Mouse (Mus musculus): ENCODE results near the gene Lonp1. TPM values are rescaled to one million over a fixed set of nuclear protein-coding genes. Genes with fewer than 3 reads are reported as not detected.
"Not testable (repeated sequence)": the region's sequence is repeated elsewhere in the genome, so short reads cannot be mapped to it uniquely, and the experiment has no call there.

Gene Lonp1
- polyA plus RNA-seq, 1 experiment from 2014 or later = 56.5 TPM

DNA sequence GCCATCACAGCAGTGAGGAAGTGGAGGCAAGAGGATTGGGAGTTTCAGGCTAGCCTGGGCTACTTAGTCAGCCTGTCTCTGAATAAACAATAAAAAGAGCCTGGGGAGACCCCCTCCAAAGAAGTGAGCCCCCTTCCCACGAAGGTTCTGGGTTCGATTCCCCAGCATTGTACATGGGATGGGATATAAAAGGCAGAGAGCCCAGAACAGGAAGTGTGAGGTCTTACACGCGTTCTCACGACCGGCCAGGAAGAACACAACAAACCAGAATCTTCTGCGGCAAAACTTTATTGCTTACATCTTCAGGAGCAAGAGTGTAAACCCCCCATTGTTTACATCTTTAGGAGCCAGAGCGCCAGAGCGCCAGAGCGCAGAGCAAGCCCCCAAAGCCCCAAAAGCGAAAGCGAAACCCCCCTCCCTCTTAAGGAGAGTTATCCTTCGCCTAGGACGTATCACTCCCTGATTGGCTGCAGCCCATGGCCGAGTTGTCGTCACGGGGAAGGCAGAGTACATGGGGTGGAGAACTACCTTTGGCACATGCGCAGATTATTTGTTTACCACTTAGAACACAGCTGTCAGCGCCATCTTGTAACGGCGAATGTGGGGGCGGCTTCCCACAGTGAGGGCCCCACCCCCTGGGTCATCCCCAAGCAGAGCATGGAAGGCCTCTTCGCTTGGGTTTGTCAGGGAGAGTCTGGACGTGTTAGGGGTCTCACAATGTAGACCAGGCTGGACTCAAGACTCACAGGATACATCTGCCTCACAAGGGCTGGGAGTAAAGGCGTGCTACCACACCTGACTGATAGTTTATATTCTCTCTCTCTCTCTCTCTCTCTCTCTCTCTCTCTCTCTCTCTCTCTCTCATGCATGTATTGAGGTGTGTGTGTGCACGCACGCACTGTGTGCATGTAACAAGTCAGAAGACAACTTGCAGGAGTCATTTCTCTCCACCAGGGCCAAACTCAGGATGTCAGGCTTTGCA is 3.4 kb upstream of the Lonp1 start:
- not testable (repeated sequence) for H3K27me3 ChIP-seq (replicated peaks; ENCODE audit: control insufficient read depth, insufficient read depth, low read length); H3K4me2 ChIP-seq (ENCODE audit: low read depth, low read length); H3K9me3 ChIP-seq (ENCODE audit: control insufficient read depth, low read length); H3K27ac ChIP-seq (ENCODE audit: low read length); ATAC-seq; H3K36me3 ChIP-seq (ENCODE audit: control insufficient read depth, insufficient read depth, low read length); H3K4me3 ChIP-seq (ENCODE audit: low read length); H3K9ac ChIP-seq (ENCODE audit: low read depth, low read length)
- H3K4me1 ChIP-seq (ENCODE audit: control insufficient read depth, insufficient read depth, low read length) = peaks cover 19% of the 10 kb centered on the region
- WGBS = 79% methylated on average over 27 of the region's 27 CpGs

DNA sequence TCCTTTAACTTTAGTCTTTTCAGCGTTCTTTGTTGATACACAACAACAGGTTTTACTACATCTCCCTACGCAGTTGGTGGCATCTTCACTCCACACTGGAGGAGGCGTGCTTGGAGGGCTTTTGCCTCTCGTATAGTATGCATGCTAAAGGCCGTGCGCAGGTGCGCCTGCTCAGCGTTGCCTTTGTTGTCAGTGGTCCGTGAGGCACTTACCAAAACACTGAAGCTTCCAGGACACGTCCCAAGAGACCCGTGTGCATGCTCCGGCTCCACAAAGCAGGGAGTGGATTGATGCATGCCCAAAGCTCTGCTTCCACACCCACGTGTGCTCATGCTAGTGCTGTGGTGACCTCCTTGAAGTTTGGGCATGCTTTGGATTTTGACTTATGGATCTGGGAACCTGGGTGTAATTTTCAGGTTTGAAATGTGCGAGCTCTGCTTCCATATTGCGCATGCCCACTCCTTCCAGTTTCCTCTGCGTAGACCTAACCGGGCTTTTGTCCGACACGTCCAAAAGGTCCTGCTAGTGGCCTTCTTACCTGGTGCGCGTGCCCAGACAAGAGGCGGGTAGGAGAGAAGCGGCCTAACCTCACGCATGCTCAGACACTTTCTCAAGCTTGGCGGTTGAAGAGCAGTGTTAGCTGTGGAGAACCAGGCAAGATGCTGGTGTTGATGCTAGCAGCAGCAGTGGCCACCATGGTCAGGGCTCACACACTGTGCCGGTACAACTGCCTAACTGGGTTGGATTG is 1.0 kb upstream of the Lonp1 start, which contains the start of gene Catsperd:
Catsperd (plus strand) TSS at position 614 of the 748 bp plus-strand sequence.
- H3K4me3 ChIP-seq (ENCODE audit: low read length) = peak within 1 kb of the TSS; percentile 93
- H3K9me3 ChIP-seq (ENCODE audit: control insufficient read depth, low read length) = no peaks in the 10 kb centered on the region
- H3K27ac ChIP-seq (ENCODE audit: low read length) = peak within 1 kb of the TSS; percentile 87
- H3K4me2 ChIP-seq (ENCODE audit: low read depth, low read length) = peak within 1 kb of the TSS; percentile 95
- 10% methylated on average over 26 of the region's 26 CpGs for WGBS
- peaks cover 21% of the 10 kb centered on the region for H3K4me1 ChIP-seq (ENCODE audit: control insufficient read depth, insufficient read depth, low read length)
- H3K9ac ChIP-seq (ENCODE audit: low read depth, low read length) = peak within 1 kb of the TSS; percentile 65
- ATAC-seq = peak; percentile 63
- no peaks in the 10 kb centered on the region; the same call in 1 of the 2 replicates for H3K36me3 ChIP-seq (ENCODE audit: control insufficient read depth, insufficient read depth, low read length)
- no peaks in the 10 kb centered on the region for H3K27me3 ChIP-seq (replicated peaks; ENCODE audit: control insufficient read depth, insufficient read depth, low read length)

DNA sequence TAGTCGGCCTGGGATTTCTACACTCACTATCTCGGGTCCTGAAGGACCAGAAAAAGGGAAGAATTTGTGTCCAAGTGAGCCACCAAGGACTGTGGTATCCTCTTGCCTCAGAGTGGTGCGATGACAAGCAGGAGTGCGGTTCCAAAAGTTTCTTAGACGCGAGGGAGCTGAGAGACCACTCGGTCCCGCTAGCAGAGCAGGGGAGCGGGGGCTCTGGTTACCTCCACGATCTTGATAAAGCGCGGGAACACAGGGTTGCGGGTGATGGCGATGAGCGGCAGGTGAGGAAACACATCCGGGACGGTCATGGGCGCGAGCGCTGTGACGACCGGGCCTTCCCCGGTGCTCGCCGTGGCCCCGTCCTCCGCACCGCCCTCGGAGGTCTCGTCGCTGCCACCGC is 427 bp downstream of the Lonp1 start:
- Histone ChIP-seq H3K4me1 (ENCODE audit: control insufficient read depth, insufficient read depth, low read length) (peaks cover 21% of the 10 kb centered on the region), H3K27me3 (replicated peaks; ENCODE audit: control insufficient read depth, insufficient read depth, low read length) (no peaks in the 10 kb centered on the region), H3K27ac (ENCODE audit: low read length) (peak overlapping the region; percentile 67), H3K4me3 (ENCODE audit: low read length) (peak overlapping the region; percentile 93), H3K4me2 (ENCODE audit: low read depth, low read length) (peak overlapping the region; percentile 95), H3K9me3 (ENCODE audit: control insufficient read depth, low read length) (no peaks in the 10 kb centered on the region), H3K36me3 (ENCODE audit: control insufficient read depth, insufficient read depth, low read length) (peaks cover 7% of the 10 kb centered on the region), H3K9ac (ENCODE audit: low read depth, low read length) (peak overlapping the region; percentile 91)
- under 1% methylated on average over 32 of the region's 32 CpGs for WGBS
- ATAC-seq = no peak; the same call in 1 of the 2 replicates

DNA sequence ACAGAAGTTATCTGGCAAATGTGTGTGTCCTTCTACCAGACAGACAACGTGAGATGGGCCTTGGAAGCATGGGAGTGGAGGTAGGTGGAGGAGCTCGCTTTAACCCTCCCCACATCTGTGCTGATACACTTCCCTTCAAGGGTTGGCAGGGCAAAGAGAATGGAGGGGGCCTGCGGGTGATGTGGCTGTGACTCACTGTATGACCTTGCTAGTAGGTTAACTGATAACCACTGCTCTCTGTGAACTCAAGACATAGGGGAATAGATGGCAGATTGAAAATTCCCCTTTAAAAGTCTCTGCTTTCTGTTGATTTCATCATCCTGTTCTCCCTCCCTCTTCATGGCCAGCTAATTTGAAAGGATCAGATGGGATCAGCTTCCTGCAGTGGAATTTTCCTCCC is 1.2 kb downstream of the Lonp1 start:
- 65% methylated on average over 3 of the region's 3 CpGs for WGBS
- Histone ChIP-seq H3K4me1 (ENCODE audit: control insufficient read depth, insufficient read depth, low read length) (peaks cover 21% of the 10 kb centered on the region), H3K9me3 (ENCODE audit: control insufficient read depth, low read length) (no peaks in the 10 kb centered on the region), H3K27me3 (replicated peaks; ENCODE audit: control insufficient read depth, insufficient read depth, low read length) (no peaks in the 10 kb centered on the region), H3K36me3 (ENCODE audit: control insufficient read depth, insufficient read depth, low read length) (peaks cover 7% of the 10 kb centered on the region), H3K27ac (ENCODE audit: low read length) (no peak overlapping the region), H3K4me2 (ENCODE audit: low read depth, low read length) (peak overlapping the region; percentile 95), H3K4me3 (ENCODE audit: low read length) (peak overlapping the region; percentile 93), H3K9ac (ENCODE audit: low read depth, low read length) (no peak overlapping the region)
- ATAC-seq = no peak

DNA sequence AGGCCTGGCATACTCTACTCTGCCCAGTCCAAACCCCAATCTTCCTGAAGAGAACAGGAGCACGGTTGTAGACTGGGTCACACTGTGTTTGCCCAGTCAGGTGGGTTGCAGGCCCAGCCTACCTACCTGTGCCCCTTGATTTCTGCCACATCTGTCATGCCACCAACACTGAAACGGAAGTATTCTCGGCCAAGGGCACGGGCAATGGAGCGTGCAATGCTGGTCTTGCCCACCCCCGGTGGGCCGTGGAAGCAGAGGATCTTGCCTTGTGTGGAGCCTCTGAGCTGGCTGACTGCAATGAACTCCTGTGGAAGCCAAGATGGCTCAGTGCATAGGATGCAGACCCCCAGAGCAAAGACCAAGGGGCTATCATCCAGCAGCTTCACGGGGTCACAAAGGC is 9.1 kb downstream of the Lonp1 start:
- H3K4me3 ChIP-seq (ENCODE audit: low read length) = no peak overlapping the region
- ATAC-seq = no peak
- H3K4me1 ChIP-seq (ENCODE audit: control insufficient read depth, insufficient read depth, low read length) = peaks cover 11% of the 10 kb centered on the region
- H3K4me2 ChIP-seq (ENCODE audit: low read depth, low read length) = no peak overlapping the region
- no peaks in the 10 kb centered on the region for H3K27me3 ChIP-seq (replicated peaks; ENCODE audit: control insufficient read depth, insufficient read depth, low read length)
- no peaks in the 10 kb centered on the region for H3K9me3 ChIP-seq (ENCODE audit: control insufficient read depth, low read length)
- WGBS = 91% methylated on average over 8 of the region's 8 CpGs
- H3K36me3 ChIP-seq (ENCODE audit: control insufficient read depth, insufficient read depth, low read length) = peaks cover 17% of the 10 kb centered on the region
- no peak overlapping the region for H3K27ac ChIP-seq (ENCODE audit: low read length)
- H3K9ac ChIP-seq (ENCODE audit: low read depth, low read length) = no peak overlapping the region

DNA sequence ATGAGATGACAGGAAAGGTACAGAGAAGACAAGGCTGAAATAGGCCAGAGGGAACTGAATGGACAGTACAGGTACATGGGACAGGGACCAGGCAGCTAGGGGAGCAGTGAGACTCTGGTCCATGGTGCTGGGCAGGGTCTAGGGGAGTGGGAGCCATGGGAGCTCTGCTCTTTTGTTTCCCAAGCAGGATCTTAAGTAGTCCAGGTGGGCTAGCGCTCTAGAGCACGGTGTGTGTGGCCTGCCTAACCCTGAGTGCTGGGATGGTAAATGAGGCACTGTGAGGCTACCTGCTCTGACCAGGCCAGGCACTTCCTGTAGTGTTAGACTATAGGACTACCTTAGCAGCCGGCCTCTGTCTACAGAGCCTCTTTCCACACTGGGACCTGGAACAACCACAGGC is 10.0 kb downstream of the Lonp1 start:
- H3K9ac ChIP-seq (ENCODE audit: low read depth, low read length) = no peak overlapping the region; the same call in 1 of the 2 replicates
- 77% methylated on average over 3 of the region's 3 CpGs for WGBS
- H3K27ac ChIP-seq (ENCODE audit: low read length) = no peak overlapping the region
- peaks cover 12% of the 10 kb centered on the region for H3K36me3 ChIP-seq (ENCODE audit: control insufficient read depth, insufficient read depth, low read length)
- H3K4me1 ChIP-seq (ENCODE audit: control insufficient read depth, insufficient read depth, low read length) = peaks cover 17% of the 10 kb centered on the region
- no peaks in the 10 kb centered on the region for H3K27me3 ChIP-seq (replicated peaks; ENCODE audit: control insufficient read depth, insufficient read depth, low read length)
- H3K4me3 ChIP-seq (ENCODE audit: low read length) = no peak overlapping the region
- H3K9me3 ChIP-seq (ENCODE audit: control insufficient read depth, low read length) = no peaks in the 10 kb centered on the region
- no peak for ATAC-seq
- H3K4me2 ChIP-seq (ENCODE audit: low read depth, low read length) = no peak overlapping the region

DNA sequence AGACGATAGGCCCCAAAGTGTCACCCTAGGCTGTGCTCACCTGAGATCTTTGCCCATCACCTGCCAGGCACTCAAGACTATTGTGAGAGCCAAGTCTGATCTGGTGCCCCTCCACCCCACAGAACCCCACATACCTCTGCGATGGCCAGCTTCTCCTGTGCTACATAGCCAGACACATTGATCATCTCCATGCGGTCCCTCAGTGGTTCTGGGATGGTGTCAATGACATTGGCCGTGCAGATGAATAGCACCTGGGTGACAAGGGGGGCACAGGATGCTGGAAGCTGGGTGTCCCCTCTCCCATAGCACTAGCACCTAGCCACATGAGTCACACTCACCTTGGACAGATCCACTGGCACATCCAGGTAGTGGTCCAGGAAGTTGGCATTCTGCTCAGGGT is 10.9 kb downstream of the Lonp1 start:
- Histone ChIP-seq H3K4me1 (ENCODE audit: control insufficient read depth, insufficient read depth, low read length) (peaks cover 19% of the 10 kb centered on the region), H3K27me3 (replicated peaks; ENCODE audit: control insufficient read depth, insufficient read depth, low read length) (no peaks in the 10 kb centered on the region), H3K4me3 (ENCODE audit: low read length) (no peak overlapping the region), H3K27ac (ENCODE audit: low read length) (no peak overlapping the region), H3K9me3 (ENCODE audit: control insufficient read depth, low read length) (no peaks in the 10 kb centered on the region), H3K4me2 (ENCODE audit: low read depth, low read length) (no peak overlapping the region), H3K36me3 (ENCODE audit: control insufficient read depth, insufficient read depth, low read length) (peaks cover 11% of the 10 kb centered on the region), H3K9ac (ENCODE audit: low read depth, low read length) (peak overlapping the region; percentile 11; the same call in 1 of the 2 replicates)
- WGBS = 79% methylated on average over 4 of the region's 4 CpGs
- no peak for ATAC-seq

DNA sequence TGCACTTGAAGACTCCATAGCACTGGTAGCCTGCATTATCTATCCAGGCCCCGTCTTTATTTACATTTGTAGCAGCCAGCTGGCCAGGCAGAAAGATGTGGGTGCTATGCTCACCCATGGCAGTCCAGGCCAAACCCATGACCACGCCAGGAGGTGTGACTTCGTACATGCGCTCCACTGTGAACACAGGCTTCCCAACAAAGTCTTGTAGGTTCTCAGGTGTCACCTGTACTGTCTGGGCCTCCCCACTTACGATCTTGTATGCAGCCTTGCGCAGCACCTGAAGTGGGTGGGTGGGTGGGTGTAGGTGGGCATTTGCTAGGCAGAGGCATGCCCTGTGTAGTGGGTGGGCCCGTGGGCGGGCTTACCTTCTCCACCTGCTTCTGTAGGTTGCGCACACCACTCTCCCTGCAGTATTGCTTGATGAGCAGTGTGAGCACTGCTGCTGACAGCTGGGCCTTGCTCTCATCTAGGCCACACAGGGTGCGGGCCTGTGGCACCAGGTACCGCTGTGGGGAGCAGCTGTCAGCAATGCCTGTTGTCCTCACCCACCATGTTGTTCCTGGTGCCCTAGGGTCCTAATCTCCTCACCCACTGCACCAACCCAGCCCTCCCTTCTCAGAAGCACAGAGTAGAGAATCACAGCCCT is 11.4 kb downstream of the Lonp1 start:
- H3K27me3 ChIP-seq (replicated peaks; ENCODE audit: control insufficient read depth, insufficient read depth, low read length) = no peaks in the 10 kb centered on the region
- H3K27ac ChIP-seq (ENCODE audit: low read length) = peak overlapping the region; percentile 5; the same call in 1 of the 2 replicates
- H3K9me3 ChIP-seq (ENCODE audit: control insufficient read depth, low read length) = no peaks in the 10 kb centered on the region
- WGBS = 74% methylated on average over 11 of the region's 11 CpGs
- peak overlapping the region; percentile 73 for H3K4me3 ChIP-seq (ENCODE audit: low read length)
- H3K4me1 ChIP-seq (ENCODE audit: control insufficient read depth, insufficient read depth, low read length) = peaks cover 21% of the 10 kb centered on the region
- H3K9ac ChIP-seq (ENCODE audit: low read depth, low read length) = peak overlapping the region; percentile 84; the same call in 1 of the 2 replicates
- no peak for ATAC-seq
- peak overlapping the region; percentile 92; the same call in 1 of the 2 replicates for H3K4me2 ChIP-seq (ENCODE audit: low read depth, low read length)
- peaks cover 11% of the 10 kb centered on the region for H3K36me3 ChIP-seq (ENCODE audit: control insufficient read depth, insufficient read depth, low read length)
